Mouse (Mus musculus) bone marrow, adult 2 months (tissue): Measurements from ENCODE around the gene Rrbp1. TPM values are rescaled to one million over a fixed set of nuclear protein-coding genes. Genes with fewer than 3 reads are reported as not detected.

ENCODE experiments used
- H3K27ac ChIP-seq: fragments of 200-500 bp; 2 replicates; pipeline ENCODE4 v1.5.1; 2012; ENCODE audit warnings: low read depth, mild to moderate bottlenecking, control low read depth, inconsistent platforms, low read length; ENCODE audit not compliant: control insufficient read depth, poor library complexity, insufficient read depth
- H3K4me1 ChIP-seq: fragments of 200-500 bp; 2 replicates; pipeline ENCODE4 v1.6.1; 2011; ENCODE audit warnings: low read length; ENCODE audit not compliant: control insufficient read depth, insufficient read depth
- H3K4me3 ChIP-seq: fragments of 200-500 bp; replicated peaks from 2 replicates; pipeline ENCODE3; 2011; ENCODE audit warnings: mild to moderate bottlenecking, low read depth, low read length, control low read depth; ENCODE audit not compliant: control insufficient read depth
- CTCF ChIP-seq: fragments of 200-500 bp; IDR thresholded peaks from 2 replicates; pipeline ENCODE4 v1.5.1; 2011; ENCODE audit warnings: low read length, control low read depth; ENCODE audit not compliant: control insufficient read depth, insufficient read depth
- POLR2A ChIP-seq: fragments of 200-500 bp; IDR thresholded peaks from 2 replicates; pipeline ENCODE4 v1.6.1; 2011; ENCODE audit warnings: low read depth, mild to moderate bottlenecking, control low read depth, low read length, borderline replicate concordance; ENCODE audit not compliant: control insufficient read depth
- WGBS: fragments of 180-500 bp; shearing (Covaris S2); methylation state at CpG from one replicate; pipeline ENCODE4 v1.1.7; 2018; 5-methylcytosine and 5-hydroxymethylcytosine counted together
- polyA plus RNA-seq: library from polyadenylated mRNA; stranded (reverse); fragments of >200 nt; gene quantifications from 2 replicates; pipeline ENCODE4 v1.2.4, GENCODE M21; 2011; ENCODE audit warnings: low replicate concordance; ENCODE audit not compliant: missing spikeins, insufficient read depth, insufficient read length

Gene Rrbp1
- polyA plus RNA-seq: 62.5 and 155 TPM in 2 replicates

DNA sequence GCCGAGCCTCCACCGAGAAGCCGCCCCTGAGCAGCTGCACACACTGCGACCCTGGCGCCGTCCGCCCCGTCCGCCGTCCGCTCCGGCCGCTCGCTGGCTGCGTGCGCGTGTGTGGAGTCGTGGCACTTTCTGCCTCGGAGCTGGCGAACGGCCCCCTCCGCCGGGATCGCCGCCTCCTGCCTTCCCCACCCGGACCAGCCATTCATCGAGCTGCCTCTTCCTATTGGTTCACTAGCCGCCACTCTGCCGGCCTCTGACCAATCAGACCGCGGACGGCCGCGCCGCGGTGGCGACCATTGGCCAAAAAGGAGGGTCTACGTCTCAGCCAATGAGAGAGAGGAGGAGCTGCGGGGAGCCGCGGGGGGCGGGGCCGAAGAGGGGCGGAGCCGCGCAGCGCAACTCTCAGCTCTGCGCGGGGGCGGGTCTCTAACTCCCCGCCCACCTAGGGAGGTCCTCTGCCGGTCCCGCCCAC is at the start of gene Rrbp1:
Gene Rrbp1, minus strand, starts transcription at position 184 of the 472 bp plus-strand sequence.
- peak within 1 kb of the TSS; percentile 77 for H3K4me3 ChIP-seq
- peak within 1 kb of the TSS; percentile 96 for H3K27ac ChIP-seq
- peaks cover 4% of the 10 kb centered on the region for H3K4me1 ChIP-seq
- peak; percentile 82; the same call in 1 of the 2 replicates for TF ChIP-seq POLR2A
- TF ChIP-seq CTCF: no peak
- WGBS: under 1% methylated on average over 53 of the region's 53 CpGs

DNA sequence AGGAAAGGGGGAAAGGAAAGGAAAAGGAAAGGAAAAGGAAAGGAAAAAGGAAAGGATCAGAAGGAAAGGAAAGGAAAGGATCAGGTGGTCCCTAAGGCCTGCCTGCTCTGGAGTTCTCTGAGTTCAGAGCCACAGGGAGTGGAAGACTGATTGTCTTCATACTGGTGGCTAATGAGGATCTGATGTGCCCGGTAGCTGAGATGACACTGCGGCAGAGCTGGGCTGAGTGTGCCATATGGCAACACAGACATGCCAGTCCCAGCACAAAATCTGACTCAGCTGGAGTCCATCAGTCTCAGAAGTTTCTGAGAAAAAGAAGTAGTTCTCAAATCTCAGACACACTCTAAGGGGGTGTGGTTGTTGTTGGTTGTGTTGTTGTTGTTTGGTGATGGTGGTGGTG is 46.7 kb upstream of the Rrbp1 start:
- H3K4me1 ChIP-seq: no peaks in the 10 kb centered on the region
- TF ChIP-seq CTCF: no peak
- no peak for TF ChIP-seq POLR2A
- no peak overlapping the region for H3K4me3 ChIP-seq
- 81% methylated on average over 2 of the region's 2 CpGs for WGBS
- no peak overlapping the region for H3K27ac ChIP-seq

DNA sequence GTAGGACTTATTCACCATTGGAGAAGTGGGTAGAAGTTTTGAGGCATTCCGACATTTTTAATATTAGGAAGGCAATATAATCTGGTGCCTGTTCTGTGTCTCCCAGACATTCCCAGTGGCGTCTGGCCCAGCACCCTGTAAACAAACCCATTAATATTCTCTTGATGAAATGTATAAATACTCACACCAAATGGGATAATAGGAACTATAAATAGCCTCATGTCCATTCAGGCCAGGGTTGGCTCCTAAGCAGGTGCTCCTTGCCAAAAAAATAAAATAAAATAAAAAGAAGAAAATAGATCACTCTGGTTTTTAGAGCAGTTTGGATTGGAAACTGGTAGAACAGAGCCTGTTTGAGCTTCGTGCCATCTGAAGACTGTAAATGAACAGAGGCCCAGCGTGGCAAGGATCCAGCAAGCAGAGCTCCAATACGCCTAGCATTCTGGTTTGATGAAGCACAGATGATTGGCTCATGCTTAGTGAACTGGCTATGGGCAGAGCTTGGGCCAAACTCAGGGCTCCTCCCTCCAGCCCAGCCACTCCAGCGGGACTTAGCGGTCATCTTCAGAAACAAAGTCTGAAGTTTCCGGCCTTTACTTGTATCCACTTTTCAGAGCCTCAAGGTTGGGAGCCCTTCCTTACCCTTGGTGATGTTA is 41.5 kb upstream of the Rrbp1 start:
- no peak for TF ChIP-seq CTCF
- no peaks in the 10 kb centered on the region; the same call in none of the 2 replicates for H3K4me1 ChIP-seq
- H3K27ac ChIP-seq: no peak overlapping the region
- WGBS: 85% methylated on average over 8 of the region's 8 CpGs
- H3K4me3 ChIP-seq: no peak overlapping the region

DNA sequence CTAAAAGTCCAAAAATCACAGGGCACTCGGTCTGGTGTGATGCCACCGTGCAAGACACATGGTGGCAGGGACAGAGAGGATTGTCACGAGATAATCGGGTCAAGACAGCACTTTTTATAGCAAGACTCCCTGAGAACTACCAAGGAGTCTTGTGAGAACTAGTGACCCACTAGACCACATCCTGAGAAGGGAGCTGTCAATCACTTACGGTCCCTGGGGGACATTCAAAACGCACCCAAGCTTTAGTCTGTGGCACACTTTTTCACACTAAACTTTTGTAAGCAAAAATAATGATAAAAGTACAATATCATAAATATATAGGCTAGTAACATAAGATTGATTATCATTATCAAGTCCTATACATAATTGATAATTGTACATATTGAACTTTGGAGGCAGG is 39.8 kb upstream of the Rrbp1 start:
- TF ChIP-seq POLR2A: no peak
- no peak for TF ChIP-seq CTCF
- Histone ChIP-seq H3K27ac (no peak overlapping the region), H3K4me3 (no peak overlapping the region), H3K4me1 (no peaks in the 10 kb centered on the region; the same call in none of the 2 replicates)
- 75% methylated on average over 6 of the region's 6 CpGs for WGBS

DNA sequence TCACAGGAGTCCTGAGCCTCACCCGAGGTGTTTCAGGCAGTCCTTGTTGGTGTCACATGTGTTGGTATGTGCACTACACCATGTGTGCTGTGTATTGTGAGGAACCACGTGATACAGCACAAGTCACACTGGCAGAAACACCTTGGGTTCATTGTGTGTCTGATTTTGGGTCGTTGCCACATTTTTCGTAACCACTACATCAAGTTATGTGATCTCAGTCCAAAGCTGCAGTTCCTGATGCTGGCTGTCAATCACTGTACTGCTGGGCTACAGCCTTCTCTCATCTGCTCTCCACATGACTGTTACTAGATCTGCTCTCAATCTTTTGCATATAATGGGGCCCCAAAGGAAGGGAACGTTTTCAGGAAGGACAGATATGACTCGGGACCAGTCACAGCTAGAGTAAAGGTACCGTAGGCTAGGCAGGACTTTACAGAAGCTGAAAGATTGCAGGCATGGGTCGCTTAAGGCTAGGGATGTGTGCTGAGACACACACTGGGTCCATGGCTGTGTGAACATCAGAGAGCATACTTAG is 39.1 kb upstream of the Rrbp1 start:
- 48% methylated on average over 8 of the region's 8 CpGs for WGBS
- no peak overlapping the region for H3K4me3 ChIP-seq
- no peak overlapping the region for H3K27ac ChIP-seq
- no peaks in the 10 kb centered on the region; the same call in none of the 2 replicates for H3K4me1 ChIP-seq
- TF ChIP-seq POLR2A: no peak
- TF ChIP-seq CTCF: no peak

DNA sequence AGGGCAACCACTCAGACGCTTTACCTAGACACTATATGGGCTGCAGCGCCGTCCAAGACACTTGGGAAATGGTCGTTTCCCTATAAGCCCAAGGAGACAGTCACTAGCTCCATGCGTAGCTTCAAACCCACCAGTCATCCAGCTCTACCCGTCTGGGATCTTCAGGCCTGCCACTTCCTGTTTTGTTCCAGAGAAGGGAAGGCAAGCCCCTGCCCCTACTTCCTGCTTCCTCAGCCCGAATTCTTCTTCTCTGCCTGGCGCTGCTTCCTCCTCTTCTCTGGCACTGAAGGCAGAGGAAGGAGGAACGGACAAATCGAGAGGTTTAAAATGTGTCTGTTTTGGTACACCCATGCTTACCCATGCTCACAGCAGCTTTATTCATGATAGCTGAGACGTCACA is 35.9 kb upstream of the Rrbp1 start:
- WGBS: 23% methylated on average over 11 of the region's 11 CpGs

DNA sequence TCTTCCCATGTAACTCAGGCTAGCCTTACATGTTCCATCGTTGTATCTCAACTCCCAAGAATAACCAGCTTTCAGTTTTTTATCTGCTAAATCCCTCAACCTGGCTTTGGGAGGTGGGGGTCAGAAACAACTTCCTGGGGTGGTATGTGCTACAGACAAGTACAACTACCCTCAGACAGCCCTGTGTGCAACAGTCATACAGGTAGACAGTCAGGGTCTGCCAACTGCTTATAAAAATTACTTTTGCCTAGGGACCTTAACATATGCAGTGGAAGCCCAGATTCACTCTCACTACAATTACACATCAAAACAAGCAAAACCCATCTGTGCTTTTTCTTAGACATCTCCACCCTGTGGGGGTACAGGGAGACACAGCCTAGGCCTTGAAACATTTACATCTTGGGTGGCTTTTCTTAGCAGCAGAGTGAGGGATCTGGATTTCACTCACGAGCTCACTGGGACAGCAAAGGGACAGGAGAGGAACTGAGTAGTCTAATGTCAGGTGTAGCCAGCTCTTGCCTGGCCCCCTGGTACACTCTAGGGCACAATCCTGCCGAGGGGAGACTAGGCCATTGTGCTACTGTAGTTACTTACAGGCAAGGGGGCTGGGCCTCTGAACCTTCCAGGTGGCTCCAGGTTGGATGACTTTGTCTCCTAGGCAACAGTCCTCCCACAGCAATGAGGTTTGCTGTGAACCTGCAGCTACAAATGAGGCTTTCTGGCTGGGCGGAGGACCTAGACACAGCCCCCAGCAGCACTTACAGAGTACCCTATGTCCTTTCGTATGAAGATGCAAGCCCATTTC is 34.9 kb upstream of the Rrbp1 start:
- Histone ChIP-seq H3K4me1 (no peaks in the 10 kb centered on the region; the same call in none of the 2 replicates), H3K4me3 (no peak overlapping the region), H3K27ac (no peak overlapping the region)
- TF ChIP-seq POLR2A (no peak), CTCF (no peak)
- WGBS: 70% methylated on average over 5 of the region's 5 CpGs

More for the DNA sequence above, 35.9 kb upstream of the Rrbp1 start:
- no peaks in the 10 kb centered on the region; the same call in none of the 2 replicates for H3K4me1 ChIP-seq
- TF ChIP-seq POLR2A (no peak), CTCF (no peak)
- no peak overlapping the region for H3K4me3 ChIP-seq
- no peak overlapping the region for H3K27ac ChIP-seq

DNA sequence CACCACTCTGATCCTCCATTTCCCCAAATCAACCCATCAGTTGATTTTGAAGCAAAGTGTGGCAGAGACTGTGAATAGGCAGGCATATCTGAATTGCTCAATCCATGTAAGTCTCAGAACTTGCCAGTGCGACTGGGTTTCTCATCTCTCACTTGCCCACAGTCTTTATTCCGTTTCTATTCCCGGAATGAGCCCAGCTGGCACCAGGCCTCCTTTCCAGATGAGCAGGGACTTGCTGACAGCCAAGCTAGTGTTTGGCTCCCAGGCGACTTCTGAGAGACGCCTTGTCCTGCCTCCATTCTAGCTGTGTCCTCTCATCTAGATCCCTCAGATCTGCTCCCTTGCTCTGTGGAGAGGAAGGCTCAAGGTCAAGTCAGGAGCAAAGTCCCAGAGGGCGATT is 33.7 kb upstream of the Rrbp1 start:
- TF ChIP-seq POLR2A (no peak), CTCF (no peak)
- no peaks in the 10 kb centered on the region; the same call in 1 of the 2 replicates for H3K4me1 ChIP-seq
- H3K4me3 ChIP-seq: no peak overlapping the region
- 81% methylated on average over 6 of the region's 6 CpGs for WGBS
- H3K27ac ChIP-seq: no peak overlapping the region
